Mouse (Mus musculus) myocyte (in vitro differentiated cells): ENCODE data around the gene Ccdc155.

Experiments
- CEBPB ChIP-seq: IDR thresholded peaks from 2 replicates; pipeline ENCODE4 v1.6.1; 2011; ENCODE audit warnings: mild to moderate bottlenecking, moderate library complexity; ENCODE audit not compliant: poor library complexity, insufficient read depth, severe bottlenecking
- E2F4 ChIP-seq: IDR thresholded peaks from one replicate; pipeline ENCODE4 v1.6.1; 2011; ENCODE audit warnings: mild to moderate bottlenecking, control low read depth, moderate library complexity; ENCODE audit not compliant: insufficient read depth
- MAX ChIP-seq: IDR thresholded peaks from one replicate; pipeline ENCODE4 v1.6.1; 2011; ENCODE audit warnings: low read depth, mild to moderate bottlenecking, control low read depth
- MYOD1 ChIP-seq, 3 experiments: IDR thresholded peaks; one replicate each; pipeline ENCODE4 v1.6.1; 2011; ENCODE audit warnings: control low read depth in 2 of 3, low read depth in 2 of 3, mild to moderate bottlenecking in 2 of 3, moderate library complexity in 1 of 3; ENCODE audit not compliant: insufficient read length in 2 of 3, control insufficient read depth in 1 of 3
- MYOG ChIP-seq, 3 experiments: IDR thresholded peaks; one replicate each; pipeline ENCODE4 v1.6.1; 2011; ENCODE audit warnings: control low read depth in 2 of 3, low read depth in 2 of 3, mild to moderate bottlenecking in 2 of 3; ENCODE audit not compliant: insufficient read length in 2 of 3, control insufficient read depth in 1 of 3, insufficient read depth in 1 of 3
- POLR2A ChIP-seq: IDR thresholded peaks from one replicate; pipeline ENCODE4 v1.6.1; 2011; ENCODE audit warnings: low read depth, mild to moderate bottlenecking, control low read depth, moderate library complexity; ENCODE audit not compliant: insufficient read length
- POLR2AphosphoS2 ChIP-seq: IDR thresholded peaks from one replicate; pipeline ENCODE4 v1.6.1; 2011; ENCODE audit warnings: low read depth, control low read depth; ENCODE audit not compliant: insufficient read length
- REST ChIP-seq: IDR thresholded peaks from one replicate; pipeline ENCODE4 v1.6.1; 2011; ENCODE audit warnings: mild to moderate bottlenecking, control low read depth, moderate library complexity; ENCODE audit not compliant: insufficient read depth, insufficient read length
- SRF ChIP-seq: IDR thresholded peaks from one replicate; pipeline ENCODE4 v1.6.1; 2011; ENCODE audit warnings: low read depth; ENCODE audit not compliant: control insufficient read depth, insufficient read length
- TCF12 ChIP-seq: IDR thresholded peaks from one replicate; pipeline ENCODE4 v1.6.1; 2011; ENCODE audit warnings: mild to moderate bottlenecking, control low read depth; ENCODE audit not compliant: poor library complexity, insufficient read depth, severe bottlenecking
- TCF3 ChIP-seq: IDR thresholded peaks from one replicate; pipeline ENCODE4 v1.6.1; 2011; ENCODE audit warnings: low read depth, control low read depth; ENCODE audit not compliant: insufficient read length
- USF1 ChIP-seq: IDR thresholded peaks from one replicate; pipeline ENCODE4 v1.6.1; 2011; ENCODE audit warnings: low read depth, mild to moderate bottlenecking, control low read depth, moderate library complexity

GRCm38 (mm10) chr7:45156206-45156605 is 48.5 kb downstream of the Ccdc155 start:
- no peak for TF ChIP-seq CEBPB
- no peak for TF ChIP-seq MAX
- TF ChIP-seq POLR2AphosphoS2 = no peak
- TF ChIP-seq POLR2A = no peak
- TF ChIP-seq SRF = no peak
- TF ChIP-seq TCF12 = no peak
- no peak for TF ChIP-seq E2F4
- TF ChIP-seq USF1 = no peak
- no peak for TF ChIP-seq REST
- TF ChIP-seq MYOD1 (IDR thresholded peaks at IDR 0.05; ENCODE audit: control insufficient read depth in 1 of 3, insufficient read length in 2 of 3, low read depth in 2 of 3) = no peak
- no peak for TF ChIP-seq MYOG (IDR thresholded peaks at IDR 0.05; ENCODE audit: control insufficient read depth in 1 of 3, insufficient read depth in 1 of 3, insufficient read length in 2 of 3, low read depth in 2 of 3)
- no peak for TF ChIP-seq TCF3
